Mouse (Mus musculus): ENCODE results near the gene Mageb1. TPM values are rescaled to one million over a fixed set of nuclear protein-coding genes. Genes with fewer than 3 reads are reported as not detected.
"Not testable (repeated sequence)": the region's sequence is repeated elsewhere in the genome, so short reads cannot be mapped to it uniquely, and the experiment has no call there.

The Mageb1 gene
- 0.59 TPM for polyA plus RNA-seq (2012; fragmentation: generic; extraction: Trizol)

- not testable (repeated sequence) for H3K4me2 ChIP-seq (ENCODE audit: low read depth); H3K79me2 ChIP-seq (ENCODE audit: control insufficient read depth, insufficient read depth); H3K4me3 ChIP-seq; H3ac ChIP-seq (ENCODE audit: control insufficient read depth, insufficient read length); H3K27me3 ChIP-seq (ENCODE audit: control insufficient read depth, insufficient read depth, insufficient read length); H3K36me3 ChIP-seq (ENCODE audit: control insufficient read depth, insufficient read depth)
Measured at GRCm38 (mm10) chrX:92016233-92016632, at the start of gene Mageb1. Gene Mageb1 (minus strand): TSS chrX:92016333.

Other genes starting within 250 kb of the Mageb1 start
- not detected for gene Mageb5, start 233.3 kb downstream of the Mageb1 start, polyA plus RNA-seq (2012; fragmentation: generic; extraction: Trizol)